Mouse (Mus musculus): ENCODE data around the gene Stag3.

Stag3 gene

DNA sequence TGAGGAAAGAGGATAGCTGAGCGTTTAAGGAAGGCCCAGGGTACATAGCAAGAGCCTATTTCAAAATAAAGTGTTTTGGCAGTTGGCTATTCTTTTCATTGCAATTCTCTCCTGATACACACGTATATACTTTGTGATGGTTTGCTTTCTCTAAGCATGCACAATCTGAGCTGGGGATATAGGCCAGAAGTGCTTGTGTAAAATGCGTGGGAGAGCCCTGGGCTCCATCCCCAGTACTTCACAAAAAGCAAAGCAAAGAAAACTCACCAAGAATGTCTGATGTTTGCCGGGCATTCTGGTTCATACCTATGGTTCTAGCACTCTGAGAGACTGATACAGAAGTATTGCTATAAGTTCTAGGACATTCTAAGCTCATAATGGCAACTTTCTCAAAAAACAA lies 11.1 kb upstream of the Stag3 start:
- DNase-seq (ENCODE audit: low spot score), result no peak

GRCm38 (mm10) chr5:138271232-138271631 lies 8.8 kb upstream of the Stag3 start:
- no peak for DNase-seq (ENCODE audit: low spot score)

- DNase-seq (ENCODE audit: low spot score), result peak; percentile 68
These were observed 7.6 kb upstream of the Stag3 start, which contains the start of gene Gal3st4 for GRCm38 (mm10) chr5:138272409-138272923. Gene Gal3st4, minus strand, starts transcription at chr5:138272840.

DNA sequence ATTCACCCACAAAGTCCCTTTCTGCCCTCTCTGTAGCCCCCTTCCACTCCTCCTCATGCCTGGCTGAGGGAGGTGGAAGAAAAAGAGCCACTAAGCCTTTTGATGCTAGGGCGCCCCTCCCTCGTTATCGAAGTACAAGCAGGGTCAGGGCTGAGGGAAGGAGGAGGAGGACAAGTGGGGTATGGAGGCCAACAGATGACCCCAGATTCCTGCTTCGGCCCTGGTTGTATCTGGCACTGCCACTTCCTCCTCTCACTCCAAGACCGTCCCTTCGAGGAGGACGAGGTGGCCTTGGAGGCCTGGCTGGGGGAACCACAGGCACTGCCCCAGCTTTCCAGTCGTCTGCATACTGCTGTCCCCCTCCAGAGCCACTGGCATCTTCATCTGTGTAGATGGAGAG lies 5.9 kb upstream of the Stag3 start:
- no peak for DNase-seq (ENCODE audit: low spot score)

- peak; percentile 46 for DNase-seq (ENCODE audit: low spot score)
These were observed 4.6 kb upstream of the Stag3 start for GRCm38 (mm10) chr5:138275216-138276050.

GRCm38 (mm10) chr5:138277994-138278393 lies 2.0 kb upstream of the Stag3 start:
- DNase-seq (ENCODE audit: low spot score), result no peak

DNA sequence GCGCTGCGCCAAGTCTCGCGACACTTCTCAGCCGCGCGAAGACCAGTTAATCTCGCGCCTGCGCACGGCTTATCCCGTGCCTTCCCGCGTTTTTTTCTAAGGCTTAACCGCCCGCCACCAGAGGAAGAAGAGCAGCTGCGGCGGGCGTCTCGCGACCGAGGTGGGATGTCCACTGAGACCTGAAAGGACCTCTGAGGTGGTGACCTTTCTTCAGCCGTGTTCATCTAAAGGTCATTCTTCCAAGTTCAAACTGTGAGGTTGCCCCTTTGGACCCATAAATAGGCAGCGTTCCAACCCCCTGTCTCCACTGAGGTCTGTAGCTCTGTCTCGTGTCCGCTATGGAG lies 357 bp downstream of the Stag3 start:
- no peak for DNase-seq (ENCODE audit: low spot score)

DNA sequence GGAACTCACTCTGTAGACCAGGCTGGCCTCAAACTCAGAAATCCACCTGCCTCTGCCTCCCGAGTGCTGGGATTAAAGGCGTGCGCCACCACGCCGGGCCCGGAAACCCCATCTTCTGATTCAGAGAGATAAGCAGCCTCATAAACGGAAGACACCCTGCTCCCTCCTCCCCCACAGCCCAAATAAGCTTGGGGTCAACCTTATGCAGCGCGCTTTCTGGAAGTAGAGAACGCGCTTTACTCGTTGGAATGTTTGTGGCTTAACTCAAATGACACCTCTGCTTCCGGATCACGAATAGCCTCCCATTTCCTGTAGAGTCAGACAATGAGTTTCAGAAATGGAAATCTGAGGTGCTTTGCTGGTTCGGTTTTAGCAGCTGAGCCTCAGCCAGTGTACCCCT lies 789 bp downstream of the Stag3 start:
- no peak for DNase-seq (ENCODE audit: low spot score)

DNA sequence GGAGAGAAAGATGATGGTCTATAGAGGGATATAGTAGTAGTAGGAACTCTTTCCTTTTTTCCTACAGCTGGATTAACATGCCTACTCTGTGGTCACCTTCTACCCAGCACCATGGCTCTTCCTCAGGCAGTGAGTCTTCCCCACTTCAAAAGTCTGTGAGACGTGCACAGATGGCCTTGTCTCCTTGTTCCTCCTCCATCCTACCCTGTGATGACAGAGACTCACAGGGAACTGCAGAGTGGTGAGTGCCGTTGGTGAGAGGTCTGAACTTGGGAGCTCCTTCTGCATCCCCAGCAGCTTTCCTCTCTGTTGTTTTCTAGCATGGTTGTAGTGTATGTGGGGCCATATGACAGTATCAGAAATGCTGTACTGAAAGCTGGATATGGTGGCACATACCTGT lies 1.8 kb downstream of the Stag3 start:
- DNase-seq (ENCODE audit: low spot score), result no peak

GRCm38 (mm10) chr5:138283540-138283939 lies 3.5 kb downstream of the Stag3 start:
- no peak for DNase-seq (ENCODE audit: low spot score)

DNA sequence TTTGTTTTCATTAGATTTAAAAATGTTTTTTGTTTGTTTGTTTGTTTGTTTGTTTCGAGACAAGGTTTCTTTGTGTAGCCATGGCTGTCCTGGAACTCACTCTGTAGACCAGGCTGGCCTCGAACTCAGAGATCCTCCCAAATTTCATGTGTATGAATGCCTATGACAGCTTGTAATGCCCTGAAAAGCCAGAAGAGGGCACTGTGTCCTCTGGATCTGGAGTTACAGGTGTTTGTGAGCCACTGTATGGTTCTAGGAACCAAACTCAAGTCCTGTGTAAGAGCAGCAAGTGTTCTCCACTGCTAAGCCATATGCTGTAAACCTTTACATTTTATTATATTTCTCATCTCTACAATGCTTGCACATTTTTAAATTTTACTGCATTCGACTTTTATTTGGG lies 7.8 kb downstream of the Stag3 start:
- no peak for DNase-seq (ENCODE audit: low spot score)

GRCm38 (mm10) chr5:138291638-138292037 lies 11.6 kb downstream of the Stag3 start:
- no peak for DNase-seq (ENCODE audit: low spot score)

GRCm38 (mm10) chr5:138294158-138294557 lies 14.1 kb downstream of the Stag3 start:
- DNase-seq (ENCODE audit: low spot score), result no peak

DNA sequence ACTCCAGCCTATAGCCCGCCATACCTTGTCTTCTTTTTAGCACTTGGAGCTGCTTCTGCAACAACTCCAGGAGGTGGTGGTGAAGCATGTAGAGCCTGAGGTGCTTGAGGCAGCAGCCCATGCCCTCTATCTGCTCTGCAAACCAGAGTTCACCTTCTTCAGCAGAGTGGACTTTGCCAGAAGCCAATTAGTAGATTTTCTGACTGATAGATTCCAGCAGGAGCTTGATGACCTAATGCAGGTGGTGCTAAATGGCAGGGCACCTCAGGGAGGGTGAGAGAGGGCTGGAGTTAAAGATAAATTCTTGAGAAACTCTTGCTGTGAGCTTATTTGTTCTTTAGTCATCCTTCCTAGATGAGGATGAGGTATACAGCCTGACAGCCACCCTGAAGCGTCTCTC lies 19.6 kb downstream of the Stag3 start:
- DNase-seq (ENCODE audit: low spot score), result no peak

DNA sequence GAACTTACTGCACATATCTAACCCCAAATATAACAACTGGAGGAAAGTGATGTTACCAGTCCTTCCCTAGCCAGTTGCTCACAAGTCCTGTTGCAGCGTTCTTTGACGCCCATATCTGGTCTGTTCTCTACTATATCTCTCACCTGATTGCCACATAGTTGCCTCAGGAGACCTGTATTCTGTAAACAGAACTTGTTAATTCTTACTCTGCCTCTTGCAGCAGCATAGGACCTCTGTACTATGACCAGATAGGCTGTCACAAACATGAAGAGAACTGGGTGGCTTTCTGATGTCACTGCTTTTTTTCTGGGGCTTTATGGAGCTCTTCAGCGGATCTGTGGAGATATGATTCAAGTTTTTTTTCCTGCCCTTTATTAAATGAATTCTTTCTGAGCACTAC lies 32.8 kb downstream of the Stag3 start:
- no peak for DNase-seq (ENCODE audit: low spot score)

GRCm38 (mm10) chr5:138341661-138342060 lies 61.6 kb downstream of the Stag3 start, which contains the start of gene Pvrig:
Gene Pvrig, plus strand, starts transcription at chr5:138341961.
- no peak for DNase-seq (ENCODE audit: low spot score)

GRCm38 (mm10) chr5:138343216-138343615 lies 63.2 kb downstream of the Stag3 start:
- no peak for DNase-seq (ENCODE audit: low spot score)
